Mouse (Mus musculus): ENCODE data around the gene Dlx1. TPM values are rescaled to one million over a fixed set of nuclear protein-coding genes. Genes with fewer than 3 reads are reported as not detected.

Gene Dlx1
- total RNA-seq, 2 experiments from 2014 or later, result 52.3 to 63.1 TPM

DNA sequence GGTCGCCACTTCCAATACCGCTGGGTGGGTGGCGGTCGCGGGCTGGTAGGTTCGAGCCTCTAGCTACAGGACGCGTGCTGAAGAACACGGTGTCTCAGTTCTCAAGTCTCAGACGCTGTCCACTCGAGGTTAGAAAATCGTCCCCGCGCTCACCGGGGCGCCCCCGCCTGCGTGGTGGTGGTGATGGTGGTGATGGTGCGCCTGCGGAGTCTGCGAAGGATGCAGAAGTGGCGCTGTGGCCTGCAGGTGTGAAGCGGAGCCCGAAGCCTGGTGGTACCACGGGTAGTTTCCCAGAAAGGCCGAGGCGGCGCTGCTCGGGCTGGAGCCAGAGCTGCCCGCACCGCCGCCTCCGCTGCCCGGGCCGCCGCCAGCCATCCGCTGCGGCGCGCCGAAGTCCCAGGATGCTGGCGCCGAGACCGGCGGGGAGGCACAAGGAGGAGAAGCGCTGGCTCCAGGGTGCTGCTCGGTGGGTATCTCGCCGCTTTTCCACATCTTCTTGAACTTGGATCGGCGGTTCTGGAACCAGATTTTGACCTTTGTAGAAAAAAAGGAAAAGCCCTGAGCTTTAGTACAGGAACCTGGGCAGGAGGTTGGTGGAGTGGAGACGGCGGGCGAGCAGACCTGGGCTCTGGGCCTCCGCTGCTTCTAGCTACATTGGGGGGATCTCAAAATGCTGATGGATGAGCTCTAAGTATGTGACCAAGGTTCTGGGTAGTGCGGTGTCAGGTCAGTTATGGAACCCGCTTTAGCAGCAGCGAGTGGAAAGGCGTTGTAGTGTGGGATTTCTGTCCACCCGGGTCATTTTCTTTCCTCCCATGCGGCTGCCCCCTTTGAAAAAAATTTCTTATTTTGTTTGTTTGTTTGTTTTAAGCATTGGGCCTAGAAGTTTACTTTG, 16.7 kb downstream of the Dlx1 start:
- intact Hi-C loops (cut with DNase I), result loop anchor here (10.0 kb wide), 1 partner anchor 300 kb away; no protein-coding TSS in a partner anchor
- DNase-seq, result no peak

DNA sequence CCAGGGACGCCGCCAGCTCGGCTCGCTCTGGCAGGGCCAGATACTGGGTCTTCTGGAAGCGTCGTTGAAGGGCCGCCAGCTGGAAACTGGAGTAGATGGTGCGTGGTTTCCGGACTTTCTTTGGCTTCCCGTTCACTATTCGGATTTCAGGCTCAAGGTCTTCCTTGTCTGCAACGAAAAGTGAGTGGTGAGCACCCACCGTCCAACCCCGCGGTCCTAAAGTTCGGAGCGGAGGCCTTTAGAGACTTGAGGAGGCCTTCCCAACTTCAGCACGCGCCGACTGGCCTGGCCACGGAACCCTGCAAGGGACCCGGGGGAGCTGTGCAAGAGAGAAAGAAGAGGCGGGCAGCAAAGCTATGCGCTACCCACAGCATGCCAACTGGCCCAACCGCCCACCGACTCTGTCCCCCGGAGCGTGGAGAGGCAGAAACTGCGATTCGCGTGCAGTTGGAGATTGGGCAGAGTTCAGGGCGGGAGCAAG, 17.5 kb downstream of the Dlx1 start:
- no peak for DNase-seq
- intact Hi-C loops (cut with DNase I), result loop anchor here (10.0 kb wide), 1 partner anchor 301 kb away; no protein-coding TSS in a partner anchor

GRCm38 (mm10) chr2:71545882-71546639, 18.1 kb downstream of the Dlx1 start:
- intact Hi-C loops (cut with DNase I), result loop anchor here (10.0 kb wide), 1 partner anchor 301 kb away; no protein-coding TSS in a partner anchor
- DNase-seq, result no peak

- intact Hi-C loops (cut with DNase I), result loop anchor here (10.0 kb wide), 1 partner anchor 302 kb away; no protein-coding TSS in a partner anchor
- DNase-seq, result peak; percentile 62
Measured at GRCm38 (mm10) chr2:71546640-71547071, 18.7 kb downstream of the Dlx1 start, which contains the start of gene Dlx2. Gene Dlx2 (minus strand): TSS chr2:71546754.

- DNase-seq, result peak; percentile 86
- intact Hi-C loops (cut with DNase I), result loop anchor here (10.0 kb wide), 1 partner anchor 303 kb away; no protein-coding TSS in a partner anchor
Measured at GRCm38 (mm10) chr2:71547829-71548228, 19.9 kb downstream of the Dlx1 start.

DNA sequence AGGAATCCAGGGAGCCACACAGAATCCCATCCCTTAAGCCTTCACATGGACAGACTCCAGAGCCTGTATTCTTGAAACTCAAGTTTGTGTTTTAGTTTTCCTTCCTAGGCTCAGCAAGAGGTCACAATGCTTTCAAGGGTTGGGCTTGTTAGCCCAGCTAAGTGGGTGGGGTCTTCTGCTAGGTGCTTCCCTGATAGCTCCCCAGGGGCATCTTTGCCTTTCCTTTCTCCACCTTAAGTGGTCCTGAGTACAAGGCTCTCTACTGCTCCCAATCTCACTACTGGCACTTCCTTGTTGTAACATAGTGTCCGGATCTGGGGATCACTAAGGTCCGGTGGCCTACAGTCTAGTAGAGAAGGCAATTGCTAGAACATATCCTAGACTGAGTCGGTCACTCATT, 22.4 kb downstream of the Dlx1 start:
- intact Hi-C loops (cut with DNase I), result no loop called here
- DNase-seq, result no peak

DNA sequence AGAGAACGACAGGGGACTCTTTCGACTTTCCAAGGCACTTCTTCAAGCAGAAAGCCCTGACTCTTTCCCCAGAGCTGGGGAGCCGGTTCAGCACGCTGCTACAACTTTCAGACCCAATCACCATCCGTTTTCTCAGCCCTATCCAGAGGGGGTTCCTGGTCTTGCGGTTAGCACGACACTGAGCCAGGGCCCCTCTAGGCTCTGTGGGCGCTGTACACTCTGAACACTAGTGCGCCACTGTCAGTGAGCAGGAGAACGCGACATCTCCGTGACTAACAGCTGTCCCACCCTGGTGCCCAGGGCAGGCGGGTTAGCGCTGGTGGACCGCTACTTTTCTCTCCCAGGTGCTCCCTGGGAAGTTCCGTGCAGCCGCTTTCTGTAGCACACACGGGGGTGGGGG, 23.8 kb downstream of the Dlx1 start:
- intact Hi-C loops (cut with DNase I), result no loop called here
- no peak for DNase-seq

GRCm38 (mm10) chr2:71556071-71556470, 28.2 kb downstream of the Dlx1 start:
- DNase-seq, result no peak
- intact Hi-C loops (cut with DNase I), result no loop called here

DNA sequence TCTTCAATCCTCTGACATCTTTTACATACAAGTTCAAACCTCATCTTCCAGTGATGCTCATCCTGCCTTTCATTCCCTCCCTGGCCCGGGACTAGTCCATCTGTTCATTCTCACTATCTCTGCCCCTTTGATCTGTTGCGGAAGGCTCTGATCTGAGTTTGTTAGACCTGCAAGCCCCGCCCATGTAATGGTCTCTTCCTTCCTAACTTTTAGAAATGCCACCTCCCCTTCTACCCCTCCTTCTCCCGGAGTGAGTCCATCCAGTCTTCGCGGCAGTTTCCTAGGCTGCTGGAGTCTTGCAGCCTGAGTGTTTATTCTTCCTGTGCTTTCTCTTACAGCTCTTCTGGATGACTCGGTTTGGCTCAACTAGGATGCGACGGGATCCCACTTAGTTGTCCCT, 38.6 kb downstream of the Dlx1 start:
- no peak for DNase-seq
- intact Hi-C loops (cut with DNase I), result no loop called here

- no peak for DNase-seq
- intact Hi-C loops (cut with DNase I), result no loop called here
Measured at GRCm38 (mm10) chr2:71573736-71574135, 45.8 kb downstream of the Dlx1 start.

- no peak for DNase-seq
- intact Hi-C loops (cut with DNase I), result no loop called here
Measured at GRCm38 (mm10) chr2:71577059-71577458, 49.1 kb downstream of the Dlx1 start.

GRCm38 (mm10) chr2:71580632-71581466, 52.9 kb downstream of the Dlx1 start:
- DNase-seq, result peak; percentile 68
- intact Hi-C loops (cut with DNase I), result loop anchor here (5.0 kb wide), 1 partner anchor 231 kb away; no protein-coding TSS in a partner anchor

GRCm38 (mm10) chr2:71581488-71581887, 53.6 kb downstream of the Dlx1 start:
- intact Hi-C loops (cut with DNase I), result loop anchor here (5.0 kb wide), 1 partner anchor 231 kb away; no protein-coding TSS in a partner anchor
- no peak for DNase-seq

Other genes starting within 250 kb of the Dlx1 start
- 100 to 1,000 TPM; 117 to 121 TPM for gene Slc25a12, start 160.4 kb upstream of the Dlx1 start, total RNA-seq (2021)
- gene Hat1, start 139.2 kb upstream of the Dlx1 start, total RNA-seq (2021), result 10 to 100 TPM; 19.2 to 23.1 TPM
- 10 to 100 TPM; 21.8 to 23.2 TPM for gene Metap1d, start 74.8 kb upstream of the Dlx1 start, total RNA-seq (2021)
- 10 to 100 TPM; 20.6 to 22.4 TPM for gene Dlx2, start 18.6 kb downstream of the Dlx1 start, total RNA-seq (2021)
- gene Itga6, start 217.5 kb downstream of the Dlx1 start, total RNA-seq (2021), result 10 to 100 TPM; 27.3 to 32.0 TPM

All from left cerebral cortex, postnatal 4 days (tissue).